Mouse (Mus musculus) ES-Bruce4 (cell line): ENCODE data around the gene Rhbdl3. TPM values are rescaled to one million over a fixed set of nuclear protein-coding genes. Genes with fewer than 3 reads are reported as not detected.
"Not testable (repeated sequence)": the region's sequence is repeated elsewhere in the genome, so short reads cannot be mapped to it uniquely, and the experiment has no call there.

Experiments used
- H3K27ac ChIP-seq: 2 replicates; pipeline ENCODE4 v1.5.1; 2012; ENCODE audit warnings: low read length, inconsistent platforms; ENCODE audit not compliant: insufficient read depth
- H3K27me3 ChIP-seq: 2 replicates; pipeline ENCODE4 v1.6.1; 2012; ENCODE audit warnings: mild to moderate bottlenecking, low read length, inconsistent platforms; ENCODE audit not compliant: control insufficient read depth, poor library complexity, insufficient read depth, severe bottlenecking
- H3K36me3 ChIP-seq: 2 replicates; pipeline ENCODE4 v1.6.1; 2012; ENCODE audit warnings: inconsistent platforms, mild to moderate bottlenecking, low read length, moderate library complexity; ENCODE audit not compliant: control insufficient read depth, poor library complexity, insufficient read depth, severe bottlenecking
- H3K4me1 ChIP-seq: one replicate; pipeline ENCODE4 v1.8.1; 2011; ENCODE audit warnings: low read length; ENCODE audit not compliant: control insufficient read depth, insufficient read depth
- H3K4me3 ChIP-seq: 2 replicates; pipeline ENCODE4 v1.5.1; 2011; ENCODE audit warnings: low read depth, mild to moderate bottlenecking, low read length
- H3K9ac ChIP-seq: 2 replicates; pipeline ENCODE4 v1.6.1; 2012; ENCODE audit warnings: low read depth, mild to moderate bottlenecking, inconsistent platforms; ENCODE audit not compliant: poor library complexity, severe bottlenecking
- H3K9me3 ChIP-seq: replicated peaks from 2 replicates; pipeline ENCODE4 v1.6.1; 2012; ENCODE audit warnings: mild to moderate bottlenecking, low read length, inconsistent platforms; ENCODE audit not compliant: control insufficient read depth, poor library complexity, insufficient read depth, severe bottlenecking
- CTCF ChIP-seq: IDR thresholded peaks from one replicate; pipeline ENCODE4 v1.8.1; 2011; ENCODE audit warnings: low read depth, low read length
- EP300 ChIP-seq: IDR thresholded peaks from 2 replicates; pipeline ENCODE4 v1.6.1; 2011; ENCODE audit warnings: low read depth, low read length; ENCODE audit not compliant: insufficient read depth
- POLR2A ChIP-seq: IDR thresholded peaks from one replicate; pipeline ENCODE4 v1.8.1; 2011; ENCODE audit warnings: low read length; ENCODE audit not compliant: insufficient read depth
- polyA plus RNA-seq: library from polyadenylated mRNA; stranded (reverse); fragments of >200 nt; gene quantifications from 2 replicates; pipeline ENCODE4 v1.2.4, GENCODE M21; 2011; ENCODE audit warnings: low read depth; ENCODE audit not compliant: missing spikeins, insufficient read depth, insufficient read length

Rhbdl3 gene
- polyA plus RNA-seq, 1 experiment: 0.69 TPM

DNA sequence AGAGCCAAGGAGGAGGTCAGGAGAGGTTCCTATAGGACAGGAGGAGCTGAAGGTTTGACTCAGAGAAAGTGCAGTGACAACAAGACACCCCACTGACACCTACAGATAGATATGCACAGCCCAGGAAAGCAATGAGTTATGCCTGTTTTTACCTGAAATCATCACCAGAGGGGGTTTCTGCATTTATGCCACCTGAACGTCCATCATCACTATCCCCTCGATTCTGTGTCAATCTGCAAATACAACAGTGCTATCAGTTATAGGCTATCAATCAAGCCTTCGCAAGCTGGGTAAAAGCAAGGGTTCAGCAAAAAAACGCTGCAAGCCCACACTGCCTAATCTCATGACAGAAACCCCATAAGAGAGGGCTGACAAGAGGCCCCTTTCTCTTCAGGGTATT, 75.9 kb downstream of the Rhbdl3 start:
- H3K4me3 ChIP-seq: no peak overlapping the region

DNA sequence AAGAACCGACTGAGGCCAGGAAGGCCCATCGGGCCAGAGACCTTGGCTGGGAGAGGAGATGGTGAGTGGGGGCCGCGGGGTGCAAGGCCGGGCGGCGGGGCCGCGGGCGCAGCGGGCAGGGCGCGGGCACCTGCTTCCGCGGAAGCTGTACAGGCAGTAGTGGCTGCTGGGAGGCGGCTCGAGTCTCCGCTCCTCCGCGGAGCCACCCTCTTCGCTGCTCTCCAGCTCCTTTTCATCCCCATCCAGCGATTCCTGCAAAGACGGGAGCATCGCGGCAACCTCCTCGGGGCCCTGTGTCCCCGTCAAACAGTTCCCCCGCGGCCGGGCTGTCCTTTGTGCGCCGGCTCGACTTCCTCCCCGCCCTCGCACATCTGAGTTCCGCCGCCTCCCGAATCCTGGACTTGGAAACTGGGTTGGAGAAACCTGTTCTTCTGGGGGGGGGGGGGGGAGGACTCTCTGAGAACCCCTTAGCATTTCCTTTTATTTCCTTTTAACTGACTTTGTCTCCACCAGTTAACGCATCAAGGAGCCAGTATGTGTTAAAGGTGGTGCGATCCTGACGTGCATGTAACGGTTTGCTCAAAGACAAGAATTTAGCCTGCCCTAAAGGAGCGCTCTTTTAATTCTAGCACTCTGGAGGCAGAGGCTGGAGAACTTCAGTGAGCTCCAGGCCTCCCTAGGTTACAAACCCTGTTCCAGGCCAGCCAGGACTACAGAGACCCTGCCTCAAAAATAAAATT, 77.2 kb downstream of the Rhbdl3 start, which contains the start of gene 5730455P16Rik:
5730455P16Rik (minus strand) TSS at position 323 of the 740 bp plus-strand sequence.
- Histone ChIP-seq H3K36me3 (peaks cover 14% of the 10 kb centered on the region), H3K4me1 (no peaks in the 10 kb centered on the region), H3K4me3 (peak within 1 kb of the TSS; percentile 99), H3K9ac (peak within 1 kb of the TSS; percentile 95), H3K27me3 (no peaks in the 10 kb centered on the region), H3K27ac (peak within 1 kb of the TSS; percentile 59; the same call in 1 of the 2 replicates), H3K9me3 (no peaks in the 10 kb centered on the region)
- TF ChIP-seq CTCF (no peak), EP300 (no peak), POLR2A (peak; percentile 67)

More for the DNA sequence above, 75.9 kb downstream of the Rhbdl3 start:
- H3K36me3 ChIP-seq: peaks cover 14% of the 10 kb centered on the region
- no peak for TF ChIP-seq EP300
- no peak for TF ChIP-seq CTCF
- TF ChIP-seq POLR2A: no peak
- no peak overlapping the region for H3K27ac ChIP-seq
- H3K9me3 ChIP-seq: no peaks in the 10 kb centered on the region
- no peaks in the 10 kb centered on the region for H3K4me1 ChIP-seq
- peak overlapping the region; percentile 95 for H3K9ac ChIP-seq
- no peaks in the 10 kb centered on the region for H3K27me3 ChIP-seq

DNA sequence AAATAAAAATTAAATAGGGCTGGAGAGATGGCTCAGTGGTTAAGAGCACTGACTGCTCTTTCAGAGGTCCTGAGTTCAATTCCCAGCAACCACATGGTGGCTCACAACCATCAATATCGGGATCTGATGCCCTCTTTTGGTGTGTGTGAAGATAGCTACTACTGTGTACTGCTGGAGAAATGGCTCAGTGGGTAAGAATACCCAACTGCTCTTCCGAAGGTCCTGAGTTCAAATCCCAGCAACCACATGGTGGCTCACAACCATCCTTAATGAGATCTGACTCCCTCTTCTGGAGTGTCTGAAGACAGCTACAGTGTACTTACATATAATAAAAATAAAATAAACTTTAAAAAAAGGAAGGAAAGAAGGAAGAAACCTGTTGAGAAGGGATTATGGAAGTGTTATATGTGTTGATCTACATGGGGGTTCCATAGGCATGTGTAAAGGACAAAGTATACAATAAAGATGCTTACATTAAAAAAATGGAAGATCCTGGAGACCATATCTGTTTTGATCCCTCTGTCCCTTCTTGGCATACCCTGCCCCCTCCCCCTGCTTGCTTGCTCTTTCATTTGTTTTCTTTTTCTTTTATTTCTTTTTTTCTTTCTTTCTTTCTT, 77.8 kb downstream of the Rhbdl3 start:
- Histone ChIP-seq H3K4me3 (peak overlapping the region; percentile 70), H3K9ac (peak overlapping the region; percentile 95)
- not testable (repeated sequence) for H3K36me3 ChIP-seq, H3K9me3 ChIP-seq, H3K4me1 ChIP-seq, H3K27ac ChIP-seq, H3K27me3 ChIP-seq

DNA sequence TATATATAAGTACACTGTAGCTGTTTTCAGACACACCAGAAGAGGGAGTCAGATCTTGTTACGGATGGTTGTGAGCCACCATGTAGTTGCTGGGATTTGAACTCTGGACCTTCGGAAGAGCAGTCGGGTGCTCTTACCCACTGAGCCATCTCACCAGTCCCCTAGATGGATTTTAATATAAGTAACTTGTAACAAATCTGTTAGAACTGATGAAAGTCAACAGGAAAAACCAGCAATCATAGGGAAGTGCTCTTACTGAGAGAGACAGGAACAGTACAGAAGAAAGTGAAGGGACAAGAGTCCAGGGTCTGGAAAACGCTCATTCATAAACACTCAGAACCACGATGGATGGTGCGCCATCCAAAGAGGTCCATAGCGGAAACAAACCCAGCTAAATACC, 78.5 kb downstream of the Rhbdl3 start:
- H3K27ac ChIP-seq, H3K36me3 ChIP-seq, H3K9ac ChIP-seq, H3K4me3 ChIP-seq, H3K4me1 ChIP-seq, H3K27me3 ChIP-seq, H3K9me3 ChIP-seq: not testable (repeated sequence)

DNA sequence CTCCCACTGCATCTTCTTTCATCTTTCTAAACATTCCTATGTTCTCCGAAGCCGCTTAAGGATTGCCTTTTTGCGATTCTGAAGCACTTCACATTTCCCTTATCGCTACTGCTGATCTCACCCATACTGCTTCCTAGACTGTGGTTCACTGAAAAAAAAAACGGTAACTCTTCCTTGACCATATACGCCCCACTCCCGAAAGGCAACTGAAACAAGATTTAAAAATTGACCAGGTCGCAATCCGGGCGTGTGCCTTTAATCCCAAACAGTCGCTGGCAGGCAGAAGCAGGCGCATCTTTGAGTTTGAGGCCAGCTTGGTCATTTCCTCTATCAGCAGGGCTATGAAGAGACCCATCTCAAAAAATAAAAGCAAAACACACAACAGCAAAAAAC, 81.9 kb downstream of the Rhbdl3 start:
- H3K4me3 ChIP-seq: peak overlapping the region; percentile 95
- H3K36me3 ChIP-seq: peaks cover 31% of the 10 kb centered on the region
- peaks cover 2% of the 10 kb centered on the region for H3K4me1 ChIP-seq
- peak overlapping the region; percentile 97 for H3K9ac ChIP-seq
- no peaks in the 10 kb centered on the region for H3K27me3 ChIP-seq
- no peak for TF ChIP-seq POLR2A
- TF ChIP-seq CTCF: no peak
- TF ChIP-seq EP300: no peak
- peak overlapping the region; percentile 46 for H3K27ac ChIP-seq
- no peaks in the 10 kb centered on the region for H3K9me3 ChIP-seq

GRCm38 (mm10) chr11:80383019-80383625, 82.4 kb downstream of the Rhbdl3 start, which contains the start of gene Zfp207:
TSS of gene Zfp207 (plus strand) at chr11:80383279.
- peak within 1 kb of the TSS; percentile 95 for H3K4me3 ChIP-seq
- H3K36me3 ChIP-seq: peaks cover 36% of the 10 kb centered on the region
- H3K9me3 ChIP-seq: no peaks in the 10 kb centered on the region
- peaks cover 2% of the 10 kb centered on the region for H3K4me1 ChIP-seq
- peak within 1 kb of the TSS; percentile 46 for H3K27ac ChIP-seq
- TF ChIP-seq CTCF (no peak), POLR2A (peak; percentile 91), EP300 (peak; percentile 48; the same call in 1 of the 2 replicates)
- H3K27me3 ChIP-seq: no peaks in the 10 kb centered on the region
- H3K9ac ChIP-seq: peak within 1 kb of the TSS; percentile 97
